Mouse (Mus musculus) lung, postnatal 0 days (tissue): Measurements from ENCODE around the gene Mef2a. TPM values are rescaled to one million over a fixed set of nuclear protein-coding genes. Genes with fewer than 3 reads are reported as not detected.

Source experiments
- ATAC-seq: fragments of 200-750 bp; cut with Nextera tagmentation; 2 replicates; pipeline ENCODE4 v1.8.0; 2017; ENCODE audit warnings: moderate library complexity
- DNase-seq: peaks from one replicate; pipeline ENCODE4 v3.0.0-alpha.2; 2016; ENCODE audit warnings: low spot score
- H3K27ac ChIP-seq: fragments of 300-500 bp; sonication (generic); 2 replicates; pipeline ENCODE4 v1.5.1; 2014; ENCODE audit warnings: antibody characterized with exemption, mild to moderate bottlenecking, low read length, mixed read lengths
- H3K27me3 ChIP-seq: fragments of 300-500 bp; sonication (generic); replicated peaks from 2 replicates; pipeline ENCODE4 v1.6.1; 2014; ENCODE audit warnings: low read length, mixed read lengths; ENCODE audit not compliant: insufficient read depth
- H3K36me3 ChIP-seq: fragments of 300-500 bp; sonication (generic); 2 replicates; pipeline ENCODE4 v1.6.1; 2014; ENCODE audit warnings: low read length, mixed read lengths; ENCODE audit not compliant: insufficient read depth
- H3K4me1 ChIP-seq: fragments of 300-500 bp; sonication (generic); 2 replicates; pipeline ENCODE4 v1.6.1; 2014; ENCODE audit warnings: antibody characterized with exemption, low read depth, low read length, mixed read lengths; ENCODE audit not compliant: insufficient read depth
- H3K4me2 ChIP-seq: fragments of 300-500 bp; sonication (generic); replicated peaks from 2 replicates; pipeline ENCODE4 v1.6.1; 2014; ENCODE audit warnings: low read depth, mild to moderate bottlenecking, low read length, moderate library complexity, mixed read lengths
- H3K4me3 ChIP-seq: fragments of 300-500 bp; sonication (generic); 2 replicates; pipeline ENCODE4 v1.5.1; 2014; ENCODE audit warnings: low read depth, low read length
- H3K9ac ChIP-seq: fragments of 300-500 bp; sonication (generic); replicated peaks from 2 replicates; pipeline ENCODE4 v1.6.1; 2014; ENCODE audit warnings: low read depth, mild to moderate bottlenecking
- H3K9me3 ChIP-seq: fragments of 300-500 bp; sonication (generic); 2 replicates; pipeline ENCODE4 v1.6.1; 2016; ENCODE audit warnings: low read length, mixed read lengths
- CTCF ChIP-seq: IDR thresholded peaks from 2 replicates; pipeline ENCODE4 v1.5.1; 2016; ENCODE audit warnings: antibody characterized with exemption, mild to moderate bottlenecking
- EP300 ChIP-seq: IDR thresholded peaks from 2 replicates; pipeline ENCODE4 v1.6.1; 2016; ENCODE audit warnings: antibody characterized with exemption, mild to moderate bottlenecking, control low read depth
- WGBS: fragments of 180-500 bp; shearing (Covaris S2); extraction: QIAGEN DNeasy Blood & Tissue Kit; methylation state at CpG from one replicate; pipeline ENCODE4 v1.1.7; 2014; 5-methylcytosine and 5-hydroxymethylcytosine counted together
- polyA plus RNA-seq: library from polyadenylated mRNA; unstranded; fragments of >200 nt; fragmentation: Nextera tagmentation; extraction: Ambion mirVana; gene quantifications from 2 replicates; pipeline ENCODE4 v1.2.1, GENCODE M21; 2015

Gene Mef2a
- polyA plus RNA-seq, 1 experiment from 2014 or later: 59.4 TPM

GRCm38 (mm10) chr7:67227538-67227937, 145.1 kb downstream of the Mef2a start:
- H3K4me2 ChIP-seq: no peak overlapping the region
- no peak for DNase-seq
- H3K27me3 ChIP-seq: no peaks in the 10 kb centered on the region
- H3K9me3 ChIP-seq: no peaks in the 10 kb centered on the region
- no peaks in the 10 kb centered on the region for H3K4me1 ChIP-seq
- H3K4me3 ChIP-seq: no peak overlapping the region
- WGBS: 65% methylated on average over 1 of the region's 1 CpGs
- 0 out of 2 replicates have a peak, but pooled peaks cover 7% of the 10 kb centered on the region for H3K36me3 ChIP-seq
- TF ChIP-seq EP300 (no peak), CTCF (no peak)
- no peak overlapping the region for H3K9ac ChIP-seq
- ATAC-seq: no peak
- no peak overlapping the region for H3K27ac ChIP-seq

- no peak overlapping the region for H3K4me3 ChIP-seq
- H3K27ac ChIP-seq: no peak overlapping the region
- ATAC-seq (no peak), DNase-seq (no peak)
- H3K27me3 ChIP-seq: no peaks in the 10 kb centered on the region
- H3K4me2 ChIP-seq: no peak overlapping the region
- H3K9ac ChIP-seq: no peak overlapping the region
- TF ChIP-seq EP300 (no peak), CTCF (no peak)
- H3K36me3 ChIP-seq: 0 out of 2 replicates have a peak, but pooled peaks cover 7% of the 10 kb centered on the region
- WGBS: 90% methylated on average over 15 of the region's 15 CpGs
- no peaks in the 10 kb centered on the region for H3K4me1 ChIP-seq
- H3K9me3 ChIP-seq: no peaks in the 10 kb centered on the region
These were observed 146.6 kb downstream of the Mef2a start for GRCm38 (mm10) chr7:67225943-67226625.

- no peaks in the 10 kb centered on the region for H3K27me3 ChIP-seq
- 0 out of 2 replicates have a peak, but pooled peaks cover 4% of the 10 kb centered on the region for H3K36me3 ChIP-seq
- H3K9ac ChIP-seq: peak within 1 kb of the TSS; percentile 63
- DNase-seq (peak; percentile 98), ATAC-seq (peak; percentile 99)
- H3K4me3 ChIP-seq: peak within 1 kb of the TSS; percentile 65
- no peak within 1 kb of the TSS; the same call in 1 of the 2 replicates for H3K27ac ChIP-seq
- peak within 1 kb of the TSS; percentile 71 for H3K4me2 ChIP-seq
- no peaks in the 10 kb centered on the region for H3K9me3 ChIP-seq
- TF ChIP-seq EP300 (no peak), CTCF (no peak)
- H3K4me1 ChIP-seq: no peaks in the 10 kb centered on the region
- 5% methylated on average over 31 of the region's 31 CpGs for WGBS
These were observed 150.3 kb downstream of the Mef2a start, which contains the start of gene Lysmd4 for GRCm38 (mm10) chr7:67222220-67222862. Gene Lysmd4 (plus strand): TSS chr7:67222544.

GRCm38 (mm10) chr7:67217025-67217424, 155.6 kb downstream of the Mef2a start:
- TF ChIP-seq CTCF: peak; percentile 96
- TF ChIP-seq EP300: no peak
- no peak overlapping the region for H3K4me2 ChIP-seq
- 58% methylated on average over 3 of the region's 3 CpGs for WGBS
- H3K27me3 ChIP-seq: no peaks in the 10 kb centered on the region
- DNase-seq (peak; percentile 71), ATAC-seq (peak; percentile 53)
- no peak overlapping the region for H3K9ac ChIP-seq
- no peak overlapping the region for H3K4me3 ChIP-seq
- H3K4me1 ChIP-seq: no peaks in the 10 kb centered on the region
- H3K9me3 ChIP-seq: no peaks in the 10 kb centered on the region
- H3K27ac ChIP-seq: no peak overlapping the region
- no peaks in the 10 kb centered on the region for H3K36me3 ChIP-seq

- WGBS: 72% methylated on average over 6 of the region's 6 CpGs
- Histone ChIP-seq H3K4me1 (no peaks in the 10 kb centered on the region), H3K27ac (no peak overlapping the region), H3K27me3 (no peaks in the 10 kb centered on the region), H3K4me3 (no peak overlapping the region), H3K4me2 (no peak overlapping the region), H3K9me3 (no peaks in the 10 kb centered on the region), H3K9ac (no peak overlapping the region), H3K36me3 (no peaks in the 10 kb centered on the region)
- DNase-seq: no peak
- TF ChIP-seq EP300: no peak
- TF ChIP-seq CTCF: no peak
- no peak for ATAC-seq
These were observed 156.3 kb downstream of the Mef2a start for GRCm38 (mm10) chr7:67216351-67216750.

- 92% methylated on average over 1 of the region's 1 CpGs for WGBS
These were observed 159.1 kb downstream of the Mef2a start for GRCm38 (mm10) chr7:67213589-67213988.

More at GRCm38 (mm10) chr7:67213589-67213988, 159.1 kb downstream of the Mef2a start:
- DNase-seq (no peak), ATAC-seq (no peak)
- H3K4me2 ChIP-seq: no peak overlapping the region
- no peaks in the 10 kb centered on the region for H3K27me3 ChIP-seq
- no peaks in the 10 kb centered on the region for H3K9me3 ChIP-seq
- no peak overlapping the region for H3K9ac ChIP-seq
- TF ChIP-seq CTCF: no peak
- no peak for TF ChIP-seq EP300
- H3K4me1 ChIP-seq: no peaks in the 10 kb centered on the region
- H3K36me3 ChIP-seq: no peaks in the 10 kb centered on the region
- H3K27ac ChIP-seq: no peak overlapping the region
- H3K4me3 ChIP-seq: no peak overlapping the region
